ENCODE assay signal across 8 mouse cellular contexts in genomic region chr6:72344396-72345073, GRCm38 (mm10). TPM values are rescaled to one million over a fixed set of nuclear protein-coding genes. Genes with fewer than 3 reads are reported as not detected.
DNase-seq lines count a peak whose midpoint lies in the region; ATAC-seq and TF ChIP-seq lines count a peak whose summit lies in the region.

No protein-coding gene starts in this region.

- H3K4me2 ChIP-seq in kidney, embryonic 15.5 days: peak overlapping the region; percentile 80
- peak overlapping the region; percentile 94 for H3K4me2 ChIP-seq in hindbrain, embryonic 15.5 days
- H3K4me2 ChIP-seq in midbrain, postnatal 0 days (ENCODE audit: low read depth, low read length, poor library complexity, severe bottlenecking): peak overlapping the region; percentile 89

- peaks cover 43% of the 10 kb centered on the region for H3K4me1 ChIP-seq in kidney, embryonic 15.5 days
- H3K4me1 ChIP-seq in bone marrow, adult 2 months (ENCODE audit: control insufficient read depth, insufficient read depth, low read length): peaks cover 4% of the 10 kb centered on the region; the same call in 1 of the 2 replicates
- H3K4me1 ChIP-seq in hindbrain, embryonic 15.5 days (replicated peaks): peaks cover 43% of the 10 kb centered on the region
- H3K4me1 ChIP-seq in midbrain, postnatal 0 days (ENCODE audit: insufficient read depth, low read length): peaks cover 13% of the 10 kb centered on the region; the same call in 1 of the 2 replicates

- H3K27me3 ChIP-seq in kidney, embryonic 15.5 days: no peaks in the 10 kb centered on the region
- H3K27me3 ChIP-seq in hindbrain, embryonic 15.5 days: no peaks in the 10 kb centered on the region
- no peaks in the 10 kb centered on the region for H3K27me3 ChIP-seq in midbrain, postnatal 0 days (ENCODE audit: insufficient read depth, low read length)

- WGBS in kidney, embryonic 15.5 days: under 1% methylated on average over 42 of the region's 42 CpGs
- WGBS in bone marrow, adult 2 months: under 1% methylated on average over 42 of the region's 42 CpGs
- under 1% methylated on average over 42 of the region's 42 CpGs for WGBS in hindbrain, embryonic 15.5 days
- WGBS in midbrain, postnatal 0 days: under 1% methylated on average over 42 of the region's 42 CpGs

- peak overlapping the region; percentile 63; the same call in 1 of the 2 replicates for H3K27ac ChIP-seq in kidney, embryonic 15.5 days
- H3K27ac ChIP-seq in bone marrow, adult 2 months (ENCODE audit: control insufficient read depth, insufficient read depth, low read depth, low read length, poor library complexity): peak overlapping the region; percentile 68
- H3K27ac ChIP-seq in hindbrain, embryonic 15.5 days (replicated peaks): peak overlapping the region; percentile 76
- peak overlapping the region; percentile 62 for H3K27ac ChIP-seq in midbrain, postnatal 0 days (ENCODE audit: low read depth, low read length)

- no peak for TF ChIP-seq CTCF in bone marrow, adult 2 months (IDR thresholded peaks at IDR 0.05; ENCODE audit: control insufficient read depth, insufficient read depth, low read length)
- no peak for TF ChIP-seq CTCF in midbrain, postnatal 0 days (IDR thresholded peaks at IDR 0.05)

- no peak for TF ChIP-seq POLR2A in bone marrow, adult 2 months (IDR thresholded peaks at IDR 0.05; ENCODE audit: borderline replicate concordance, control insufficient read depth, low read depth, low read length)

- H3K4me3 ChIP-seq in kidney, embryonic 15.5 days (replicated peaks): peak overlapping the region; percentile 88
- H3K4me3 ChIP-seq in bone marrow, adult 2 months (replicated peaks; ENCODE audit: control insufficient read depth, low read depth, low read length): peak overlapping the region; percentile 78
- H3K4me3 ChIP-seq in hindbrain, embryonic 15.5 days: peak overlapping the region; percentile 89
- H3K4me3 ChIP-seq in midbrain, postnatal 0 days (ENCODE audit: low read depth, low read length): peak overlapping the region; percentile 88

- H3K9me3 ChIP-seq in kidney, embryonic 15.5 days (replicated peaks): no peaks in the 10 kb centered on the region
- H3K9me3 ChIP-seq in hindbrain, embryonic 15.5 days: no peaks in the 10 kb centered on the region
- H3K9me3 ChIP-seq in midbrain, postnatal 0 days (ENCODE audit: low read length): no peaks in the 10 kb centered on the region

- peak; percentile 33; the same call in 1 of the 2 replicates for ATAC-seq in kidney, embryonic 15.5 days (replicated peaks; ENCODE audit: low FRiP score)
- peak; percentile 49 for ATAC-seq in hindbrain, embryonic 15.5 days (ENCODE audit: low FRiP score, low read depth)
- ATAC-seq in midbrain, postnatal 0 days (ENCODE audit: low FRiP score): peak; percentile 38

- DNase-seq in kidney, adult 11 months: no peak
- DNase-seq in midbrain, postnatal 0 days (ENCODE audit: low spot score): no peak
- no peak for DNase-seq in left cerebral cortex, adult 18-20 months (ENCODE audit: low spot score in 2 of 2)
- DNase-seq in gastrocnemius, postnatal 10 days: no peak
- DNase-seq in layer of hippocampus, adult 11-12 months (ENCODE audit: low spot score): no peak

- H3K9ac ChIP-seq in kidney, embryonic 15.5 days: peak overlapping the region; percentile 89
- H3K9ac ChIP-seq in hindbrain, embryonic 15.5 days: peak overlapping the region; percentile 92
- H3K9ac ChIP-seq in midbrain, postnatal 0 days (replicated peaks; ENCODE audit: low read length, poor library complexity, severe bottlenecking): peak overlapping the region; percentile 80

- H3K36me3 ChIP-seq in kidney, embryonic 15.5 days: peaks cover 18% of the 10 kb centered on the region
- H3K36me3 ChIP-seq in hindbrain, embryonic 15.5 days: peaks cover 9% of the 10 kb centered on the region
- H3K36me3 ChIP-seq in midbrain, postnatal 0 days (ENCODE audit: insufficient read depth, low read length): peaks cover 10% of the 10 kb centered on the region

RNA-seq across cellular contexts. Expression of gene Usp39, which starts 0.4 kb away (rescaled TPM):
- polyA plus RNA-seq in kidney, embryonic 15.5 days (2015; fragmentation: Nextera tagmentation; extraction: Ambion mirVana): 46.3 and 50.3 TPM in 2 replicates
- 30.0 and 53.7 TPM in 2 replicates for polyA plus RNA-seq in bone marrow, adult 2 months (2011; ENCODE audit: insufficient read depth, insufficient read length, low replicate concordance, missing spikeins)
- 40.5 and 42.5 TPM in 2 replicates for polyA plus RNA-seq in hindbrain, embryonic 15.5 days (2015; fragmentation: Nextera tagmentation; extraction: Ambion mirVana)
- 43.7 and 45.3 TPM in 2 replicates for total RNA-seq in midbrain, postnatal 0 days (2014; rRNA removed)
- 34.5 and 35.5 TPM in 2 replicates for polyA plus RNA-seq in midbrain, postnatal 0 days (2015; fragmentation: Nextera tagmentation; extraction: Ambion mirVana)
- total RNA-seq in left cerebral cortex, adult 18-20 months (2021): 10 to 100 TPM; 32.6 to 33.6 TPM
- 10 to 100 TPM; 17.2 to 18.4 TPM for total RNA-seq in gastrocnemius, postnatal 10 days (2021)

RNA-seq across cellular contexts. Expression of gene 0610030E20Rik, which starts 2.6 kb away (rescaled TPM):
- polyA plus RNA-seq in kidney, embryonic 15.5 days (2015; fragmentation: Nextera tagmentation; extraction: Ambion mirVana): 27.6 and 29.8 TPM in 2 replicates
- 12.9 and 21.8 TPM in 2 replicates for polyA plus RNA-seq in bone marrow, adult 2 months (2011; ENCODE audit: insufficient read depth, insufficient read length, low replicate concordance, missing spikeins)
- 18.3 and 18.8 TPM in 2 replicates for polyA plus RNA-seq in hindbrain, embryonic 15.5 days (2015; fragmentation: Nextera tagmentation; extraction: Ambion mirVana)
- 9.5 and 10.0 TPM in 2 replicates for total RNA-seq in midbrain, postnatal 0 days (2014; rRNA removed)
- polyA plus RNA-seq in midbrain, postnatal 0 days (2015; fragmentation: Nextera tagmentation; extraction: Ambion mirVana): 13.3 and 14.7 TPM in 2 replicates
- 10 to 100 TPM; 17.1 to 17.7 TPM for total RNA-seq in left cerebral cortex, adult 18-20 months (2021)
- 10 to 100 TPM; 12.5 to 15.6 TPM for total RNA-seq in gastrocnemius, postnatal 10 days (2021)

RNA-seq across cellular contexts. Expression of gene Tmem150a, which starts 10.7 kb away (rescaled TPM):
- polyA plus RNA-seq in kidney, embryonic 15.5 days (2015; fragmentation: Nextera tagmentation; extraction: Ambion mirVana): 24.0 and 26.7 TPM in 2 replicates
- polyA plus RNA-seq in bone marrow, adult 2 months (2011; ENCODE audit: insufficient read depth, insufficient read length, low replicate concordance, missing spikeins): 2.2 and 10.2 TPM in 2 replicates
- 20.9 and 21.2 TPM in 2 replicates for polyA plus RNA-seq in hindbrain, embryonic 15.5 days (2015; fragmentation: Nextera tagmentation; extraction: Ambion mirVana)
- total RNA-seq in midbrain, postnatal 0 days (2014; rRNA removed): 23.1 and 28.5 TPM in 2 replicates
- 12.9 and 14.9 TPM in 2 replicates for polyA plus RNA-seq in midbrain, postnatal 0 days (2015; fragmentation: Nextera tagmentation; extraction: Ambion mirVana)
- 10 to 100 TPM in 1 of 2 experiments, 1 to 10 TPM in 1; 6.8 to 11.0 TPM for total RNA-seq in left cerebral cortex, adult 18-20 months (2021)
- total RNA-seq in gastrocnemius, postnatal 10 days (2021): 10 to 100 TPM in 1 of 2 experiments, 1 to 10 TPM in 1; 8.0 to 14.0 TPM

RNA-seq across cellular contexts. Expression of gene Rnf181, which starts 22.2 kb away (rescaled TPM):
- polyA plus RNA-seq in kidney, embryonic 15.5 days (2015; fragmentation: Nextera tagmentation; extraction: Ambion mirVana): 116 and 130 TPM in 2 replicates
- polyA plus RNA-seq in bone marrow, adult 2 months (2011; ENCODE audit: insufficient read depth, insufficient read length, low replicate concordance, missing spikeins): 62.6 and 104 TPM in 2 replicates
- 128 and 135 TPM in 2 replicates for polyA plus RNA-seq in hindbrain, embryonic 15.5 days (2015; fragmentation: Nextera tagmentation; extraction: Ambion mirVana)
- 64.5 and 87.3 TPM in 2 replicates for total RNA-seq in midbrain, postnatal 0 days (2014; rRNA removed)
- polyA plus RNA-seq in midbrain, postnatal 0 days (2015; fragmentation: Nextera tagmentation; extraction: Ambion mirVana): 120 and 131 TPM in 2 replicates
- 10 to 100 TPM; 78.9 to 81.5 TPM for total RNA-seq in left cerebral cortex, adult 18-20 months (2021)
- total RNA-seq in gastrocnemius, postnatal 10 days (2021): 10 to 100 TPM; 35.9 to 36.6 TPM

RNA-seq across cellular contexts. Expression of gene Vamp5, which starts 35.7 kb away (rescaled TPM):
- polyA plus RNA-seq in kidney, embryonic 15.5 days (2015; fragmentation: Nextera tagmentation; extraction: Ambion mirVana): 35.0 and 40.7 TPM in 2 replicates
- 80.8 and 96.2 TPM in 2 replicates for polyA plus RNA-seq in bone marrow, adult 2 months (2011; ENCODE audit: insufficient read depth, insufficient read length, low replicate concordance, missing spikeins)
- polyA plus RNA-seq in hindbrain, embryonic 15.5 days (2015; fragmentation: Nextera tagmentation; extraction: Ambion mirVana): 16.2 and 17.8 TPM in 2 replicates
- total RNA-seq in midbrain, postnatal 0 days (2014; rRNA removed): 6.5 and 19.3 TPM in 2 replicates
- 14.4 and 14.5 TPM in 2 replicates for polyA plus RNA-seq in midbrain, postnatal 0 days (2015; fragmentation: Nextera tagmentation; extraction: Ambion mirVana)
- 1 to 10 TPM; 6.1 to 7.0 TPM for total RNA-seq in left cerebral cortex, adult 18-20 months (2021)
- total RNA-seq in gastrocnemius, postnatal 10 days (2021): 10 to 100 TPM; 49.1 to 50.0 TPM
